Mouse (Mus musculus): ENCODE measurements around the gene Anapc15-ps. TPM values are rescaled to one million over a fixed set of nuclear protein-coding genes. Genes with fewer than 3 reads are reported as not detected.
A peak's percentile ranks its signal among the peaks of the same experiment; 100 is the strongest.
"Not testable (repeated sequence)": the region's sequence is repeated elsewhere in the genome, so short reads cannot be mapped to it uniquely, and the experiment has no call there.

Anapc15-ps gene
- total RNA-seq, 2 experiments from 2014 or later, result not detected

GRCm38 (mm10) chr10:95643042-95643441 is 30.2 kb downstream of the Anapc15-ps start:
- DNase-seq, result no peak
- intact Hi-C loops (cut with DNase I), result loop anchor here (5.0 kb wide), 1 partner anchor 129 kb away; no protein-coding TSS in a partner anchor

GRCm38 (mm10) chr10:95641335-95641734 is 31.9 kb downstream of the Anapc15-ps start:
- intact Hi-C loops (cut with DNase I), result loop anchor here (5.0 kb wide), 1 partner anchor 131 kb away; no protein-coding TSS in a partner anchor
- peak in 1 of 2 experiments; percentile 39 for DNase-seq

GRCm38 (mm10) chr10:95639429-95639828 is 33.8 kb downstream of the Anapc15-ps start:
- no peak for DNase-seq
- intact Hi-C loops (cut with DNase I), result no loop called here

- DNase-seq, result no peak
- intact Hi-C loops (cut with DNase I), result no loop called here
Observed at GRCm38 (mm10) chr10:95634751-95635150, 38.5 kb downstream of the Anapc15-ps start.

- no peak for DNase-seq
- intact Hi-C loops (cut with DNase I), result no loop called here
Observed at GRCm38 (mm10) chr10:95634261-95634660, 39.0 kb downstream of the Anapc15-ps start.

- DNase-seq, result no peak
- intact Hi-C loops (cut with DNase I), result no loop called here
Observed at GRCm38 (mm10) chr10:95631568-95631967, 41.7 kb downstream of the Anapc15-ps start.

- intact Hi-C loops (cut with DNase I), result no loop called here
- DNase-seq, result peak; percentile 31 to 41
Observed at GRCm38 (mm10) chr10:95630726-95631345, 42.4 kb downstream of the Anapc15-ps start.

GRCm38 (mm10) chr10:95630166-95630565 is 43.1 kb downstream of the Anapc15-ps start:
- DNase-seq; intact Hi-C loops (cut with DNase I): not testable (repeated sequence)

- no peak for DNase-seq
- intact Hi-C loops (cut with DNase I), result no loop called here
Observed at GRCm38 (mm10) chr10:95628338-95628737, 44.9 kb downstream of the Anapc15-ps start.

- intact Hi-C loops (cut with DNase I), result no loop called here
Observed at GRCm38 (mm10) chr10:95627381-95627780, 45.9 kb downstream of the Anapc15-ps start.

GRCm38 (mm10) chr10:95625300-95625699 is 48.0 kb downstream of the Anapc15-ps start:
- intact Hi-C loops (cut with DNase I), result no loop called here
- no peak for DNase-seq

More at GRCm38 (mm10) chr10:95627381-95627780, 45.9 kb downstream of the Anapc15-ps start:
- DNase-seq, result no peak

GRCm38 (mm10) chr10:95624007-95624406 is 49.2 kb downstream of the Anapc15-ps start:
- DNase-seq, result no peak

GRCm38 (mm10) chr10:95623518-95623905 is 49.7 kb downstream of the Anapc15-ps start:
- intact Hi-C loops (cut with DNase I), result no loop called here
- no peak for DNase-seq

More at GRCm38 (mm10) chr10:95624007-95624406, 49.2 kb downstream of the Anapc15-ps start:
- intact Hi-C loops (cut with DNase I), result no loop called here

Other genes with a start within 250 kb of the Anapc15-ps start
- 100 to 1,000 TPM; 369 to 371 TPM for gene Mrpl42, start 171.5 kb downstream of the Anapc15-ps start, total RNA-seq (2021)
- 100 to 1,000 TPM in 1 of 2 experiments, 10 to 100 TPM in 1; 96.8 to 101 TPM for gene Ube2n, start 158.3 kb downstream of the Anapc15-ps start, total RNA-seq (2021)
- gene Nudt4, start 109.3 kb downstream of the Anapc15-ps start, total RNA-seq (2021), result 100 to 1,000 TPM; 270 to 280 TPM
- gene Gm33543, start 169.5 kb upstream of the Anapc15-ps start, total RNA-seq (2021), result 1 to 10 TPM; 2.0 to 3.1 TPM

Data from heart, postnatal 14 days (tissue).